Mouse (Mus musculus) right cerebral cortex, postnatal 36 days (tissue): ENCODE measurements around the gene Csrnp1.

Source experiments
- DNase-seq, 2 experiments: peaks; one replicate each; pipeline ENCODE4 v3.0.0; 2022; ENCODE audit warnings: low spot score in 2 of 2, mixed read lengths in 1 of 2

Csrnp1 gene

DNA sequence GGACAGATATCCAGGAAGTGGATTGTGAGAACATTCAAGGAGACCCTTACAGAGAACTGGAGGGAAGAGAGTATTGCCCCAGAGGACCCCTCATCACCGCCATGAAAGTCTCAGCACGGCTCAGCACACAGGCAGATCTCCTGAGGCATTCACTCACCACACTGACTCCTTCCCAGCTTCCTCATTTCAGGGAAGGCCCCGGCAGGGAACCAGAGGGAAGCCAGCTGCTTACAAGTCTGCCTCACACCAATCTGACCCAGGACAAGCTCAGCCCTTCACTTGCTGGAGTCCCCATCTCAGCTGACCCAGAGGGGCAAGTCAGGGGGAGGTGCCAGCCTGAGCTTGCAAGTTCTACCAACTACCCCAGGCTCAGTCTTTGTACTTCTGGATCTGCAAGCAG, 35.7 kb downstream of the Csrnp1 start:
- no peak for DNase-seq

DNA sequence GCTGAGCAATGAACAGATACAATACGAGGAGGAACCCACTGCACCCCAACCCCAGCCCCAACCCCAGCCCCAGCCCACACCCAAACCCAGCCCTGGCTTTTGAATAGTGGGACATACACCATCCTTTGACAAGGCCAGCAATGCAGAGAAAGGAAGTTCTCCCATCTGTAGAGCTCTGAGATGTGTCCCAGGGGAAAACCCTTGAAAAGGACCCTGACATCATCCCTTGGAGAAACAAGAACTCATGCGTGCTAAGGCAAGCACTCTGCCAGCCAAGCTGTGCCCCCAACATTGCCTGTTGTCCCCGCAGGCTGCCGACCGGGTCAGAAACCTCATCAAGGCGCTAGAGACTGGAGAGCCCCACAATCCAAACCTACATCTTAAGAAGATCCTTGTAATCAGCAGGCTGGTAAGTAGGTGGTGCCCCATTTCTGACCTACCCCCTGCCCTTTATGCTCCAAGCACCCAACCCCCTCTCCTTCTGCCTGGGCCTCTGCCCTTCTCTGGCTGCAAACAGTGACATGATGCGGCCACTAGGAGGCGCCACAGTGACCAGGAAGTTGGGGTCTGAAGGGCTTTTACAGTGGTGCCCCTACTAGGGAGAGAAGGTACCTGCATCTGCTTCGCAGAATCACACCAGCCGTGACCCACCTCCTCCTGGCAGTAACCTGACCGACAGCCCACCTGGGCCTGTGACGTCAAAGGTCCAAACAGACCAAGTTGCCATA, 39.1 kb downstream of the Csrnp1 start:
- DNase-seq: no peak

DNA sequence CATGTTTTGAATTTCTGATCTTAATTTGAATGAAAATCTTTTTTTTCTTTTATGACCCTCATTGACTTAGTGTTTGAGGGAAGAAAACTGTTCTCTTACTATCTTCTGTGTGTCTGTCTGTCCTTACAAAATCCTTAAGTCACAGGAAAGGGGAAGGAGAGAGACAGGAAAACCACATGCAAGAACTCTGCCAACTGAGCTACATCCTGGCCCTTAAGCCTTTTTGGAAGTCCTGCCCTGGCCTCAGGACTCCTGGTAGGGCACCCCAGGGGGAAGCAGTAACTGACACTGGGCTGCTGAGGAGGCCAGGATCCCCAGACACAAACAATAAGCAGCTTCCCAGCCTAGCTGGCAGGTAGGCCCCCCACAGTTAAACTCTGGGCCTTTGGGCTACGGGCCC, 41.1 kb downstream of the Csrnp1 start:
- no peak for DNase-seq

DNA sequence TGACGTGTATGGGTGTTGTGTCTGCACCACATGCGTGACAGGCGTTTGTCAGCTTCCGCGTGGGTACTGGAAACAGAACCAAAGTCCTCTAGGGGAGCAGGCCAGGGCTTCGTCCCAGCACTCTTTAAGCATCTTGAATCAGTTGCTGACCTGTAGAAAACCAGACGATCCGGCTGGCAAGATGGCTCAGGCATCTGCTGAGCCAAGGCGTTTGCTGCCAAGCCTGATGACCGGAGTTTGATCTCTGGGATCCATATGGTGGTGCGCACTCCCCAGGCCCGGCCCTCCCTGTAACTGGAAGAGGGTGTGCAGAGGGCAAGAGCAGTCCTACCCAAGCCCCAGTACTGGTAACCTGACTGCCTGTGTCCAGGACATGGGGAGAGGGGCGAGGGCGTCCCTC, 42.6 kb downstream of the Csrnp1 start:
- no peak for DNase-seq

- no peak for DNase-seq
Observed at GRCm38 (mm10) chr9:119941407-119941806, 43.1 kb downstream of the Csrnp1 start.

- no peak for DNase-seq
Observed at GRCm38 (mm10) chr9:119939646-119940045, 44.8 kb downstream of the Csrnp1 start.

DNA sequence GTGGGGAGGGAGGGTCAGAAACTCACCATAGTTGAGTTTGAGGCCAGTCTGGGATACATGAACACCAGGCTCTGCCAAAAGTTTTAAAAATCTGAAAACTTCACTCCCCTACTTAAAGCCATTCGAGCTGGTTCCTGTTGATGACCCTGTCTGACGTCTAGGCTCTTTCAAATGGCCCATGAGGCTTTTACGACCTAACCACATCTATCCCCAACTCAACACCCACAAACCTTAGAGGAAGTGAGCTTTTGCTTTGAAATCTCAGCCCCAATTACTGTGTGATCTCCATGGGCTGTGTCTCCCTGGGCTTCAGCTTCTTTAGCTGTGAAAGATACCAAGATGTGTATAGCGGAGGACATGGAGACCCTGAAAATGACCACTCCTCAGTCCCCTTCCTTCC, 46.0 kb downstream of the Csrnp1 start:
- DNase-seq: no peak

- peak; percentile 86 to 89 for DNase-seq
Observed at GRCm38 (mm10) chr9:119937005-119937773, 47.3 kb downstream of the Csrnp1 start, which contains the start of the genes Gorasp1 and Ttc21a. TSS of gene Gorasp1 (minus strand) at chr9:119937565. TSS of gene Ttc21a (plus strand) at chr9:119937606.

GRCm38 (mm10) chr9:119933675-119934074, 50.8 kb downstream of the Csrnp1 start:
- DNase-seq: no peak

DNA sequence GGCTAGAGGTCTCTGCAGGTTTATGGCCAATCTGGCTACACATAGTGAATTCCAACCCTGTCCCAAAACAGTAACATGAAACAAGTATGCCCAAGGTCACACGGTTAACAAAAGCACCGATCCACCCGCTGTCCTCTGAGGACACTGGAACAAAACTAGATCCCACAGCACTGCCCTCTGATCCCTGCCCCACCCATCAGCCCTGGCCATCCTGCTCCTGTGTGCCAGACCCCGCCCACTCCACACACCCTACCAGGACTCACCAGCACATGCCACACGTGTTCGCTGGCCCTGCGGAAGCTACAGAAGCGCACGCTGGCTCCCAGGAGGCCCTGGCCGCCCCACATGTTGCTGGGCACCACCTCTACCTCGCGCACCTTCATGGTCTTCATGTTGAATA, 52.1 kb downstream of the Csrnp1 start:
- DNase-seq: no peak

DNA sequence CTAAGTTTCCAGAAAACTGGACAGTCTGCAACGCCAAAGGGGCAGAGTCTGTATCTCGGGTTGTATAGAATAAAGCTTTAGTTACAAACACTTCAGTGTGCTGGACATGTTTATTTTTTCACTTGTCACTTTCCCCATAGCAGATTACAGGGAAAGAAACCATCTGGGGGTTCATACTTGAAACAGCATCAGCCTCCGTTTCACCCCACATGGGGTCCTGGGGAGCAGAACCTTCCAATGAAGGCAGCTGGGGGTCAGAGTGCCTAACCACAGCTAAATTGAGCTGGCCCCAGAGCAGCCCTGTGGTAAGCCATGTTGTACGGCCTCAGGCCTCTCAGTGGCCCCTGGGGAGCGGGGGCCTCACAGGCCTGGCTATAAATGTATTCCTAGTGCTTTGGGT, 58.0 kb downstream of the Csrnp1 start:
- no peak for DNase-seq

DNA sequence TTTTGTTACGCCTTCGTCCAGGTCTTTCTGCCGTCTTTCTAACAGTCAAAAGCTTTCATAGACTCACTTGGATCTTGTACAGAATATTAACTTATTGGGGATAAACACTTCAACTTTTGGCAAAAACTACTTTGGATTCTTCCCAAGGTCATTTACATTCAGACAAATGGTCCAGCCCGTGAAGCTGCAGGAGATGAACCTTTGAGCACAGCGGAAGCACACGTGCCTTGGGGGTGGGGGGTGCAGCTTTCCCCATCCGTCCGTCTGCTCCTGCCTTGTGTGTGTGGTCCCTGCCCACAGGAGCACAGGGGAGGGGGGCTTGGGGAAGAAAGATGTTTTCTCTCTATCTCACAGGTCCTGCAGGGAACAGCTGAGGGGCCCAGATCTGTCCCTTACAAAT, 58.7 kb downstream of the Csrnp1 start:
- no peak for DNase-seq

GRCm38 (mm10) chr9:119925120-119925657, 59.3 kb downstream of the Csrnp1 start:
- no peak for DNase-seq

GRCm38 (mm10) chr9:119923462-119923861, 61.0 kb downstream of the Csrnp1 start:
- DNase-seq: no peak
